Mouse (Mus musculus) intestine, embryonic 16.5 days (tissue): ENCODE results near the gene Klhl21. TPM values are rescaled to one million over a fixed set of nuclear protein-coding genes. Genes with fewer than 3 reads are reported as not detected.

Experiments used
- ATAC-seq: fragments of 200-750 bp; cut with Nextera tagmentation; 2 replicates; pipeline ENCODE4 v1.8.0; 2017; ENCODE audit warnings: moderate TSS enrichment, moderate library complexity
- H3K27ac ChIP-seq: fragments of 300-500 bp; sonication (generic); 2 replicates; pipeline ENCODE4 v1.5.1; 2014; ENCODE audit warnings: mild to moderate bottlenecking, low read length
- H3K27me3 ChIP-seq: fragments of 300-500 bp; sonication (generic); replicated peaks from 2 replicates; pipeline ENCODE4 v1.6.1; 2014; ENCODE audit warnings: low read length, control low read depth, mixed read lengths; ENCODE audit not compliant: control insufficient read depth, insufficient read depth
- H3K36me3 ChIP-seq: fragments of 300-500 bp; sonication (generic); 2 replicates; pipeline ENCODE4 v1.6.1; 2014; ENCODE audit warnings: low read length, control low read depth; ENCODE audit not compliant: control insufficient read depth, insufficient read depth
- H3K4me1 ChIP-seq: fragments of 300-500 bp; sonication (generic); 2 replicates; pipeline ENCODE4 v1.6.1; 2014; ENCODE audit warnings: low read length, control low read depth, mixed read lengths; ENCODE audit not compliant: control insufficient read depth, insufficient read depth
- H3K4me2 ChIP-seq: fragments of 300-500 bp; sonication (generic); 2 replicates; pipeline ENCODE4 v1.6.1; 2014; ENCODE audit warnings: low read depth, low read length, control low read depth
- H3K4me3 ChIP-seq: fragments of 300-500 bp; sonication (generic); 2 replicates; pipeline ENCODE4 v1.5.1; 2014; ENCODE audit warnings: mild to moderate bottlenecking, low read length
- H3K9ac ChIP-seq: fragments of 300-500 bp; sonication (generic); 2 replicates; pipeline ENCODE4 v1.6.1; 2014; ENCODE audit warnings: low read depth, low read length
- H3K9me3 ChIP-seq: fragments of 300-500 bp; sonication (generic); 2 replicates; pipeline ENCODE4 v1.6.1; 2016; ENCODE audit warnings: low read length, control low read depth; ENCODE audit not compliant: control insufficient read depth
- WGBS: fragments of 180-500 bp; shearing (Covaris S2); extraction: QIAGEN DNeasy Blood & Tissue Kit; methylation state at CpG from one replicate; pipeline ENCODE4 v1.1.7; 2014; 5-methylcytosine and 5-hydroxymethylcytosine counted together
- polyA plus RNA-seq: library from polyadenylated mRNA; unstranded; fragments of >200 nt; fragmentation: Nextera tagmentation; extraction: Ambion mirVana; gene quantifications from 2 replicates; pipeline ENCODE4 v1.2.1, GENCODE M21; 2015

Gene Klhl21
- 7.4 and 8.3 TPM in 2 replicates for polyA plus RNA-seq

DNA sequence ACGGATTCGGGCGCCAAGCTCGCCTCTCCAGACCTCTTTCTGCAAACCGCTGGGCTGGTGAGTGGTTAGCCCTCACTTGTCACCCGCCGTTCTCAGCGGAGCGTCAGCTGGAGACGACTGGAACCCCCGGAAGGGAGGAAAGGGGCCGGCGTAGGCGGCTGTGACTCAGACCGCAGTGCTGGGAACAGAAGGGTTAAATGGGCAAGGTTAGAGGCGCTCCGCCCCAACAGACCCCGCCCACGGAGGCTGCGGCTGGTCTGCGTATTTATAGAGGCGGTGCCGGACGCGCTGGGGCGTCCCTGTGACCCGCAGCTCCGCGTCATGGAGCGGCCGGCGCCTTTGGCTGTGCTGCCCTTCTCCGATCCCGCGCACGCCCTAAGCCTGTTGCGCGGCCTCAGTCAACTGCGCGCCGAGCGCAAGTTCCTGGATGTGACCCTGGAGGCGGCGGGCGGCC, at the start of gene Klhl21:
Klhl21 (plus strand) TSS at position 182 of the 454 bp plus-strand sequence.
- H3K4me2 ChIP-seq: peak within 1 kb of the TSS; percentile 99
- peak within 1 kb of the TSS; percentile 90 for H3K4me3 ChIP-seq
- no peaks in the 10 kb centered on the region for H3K36me3 ChIP-seq
- H3K27ac ChIP-seq: peak within 1 kb of the TSS; percentile 88
- under 1% methylated on average over 45 of the region's 45 CpGs for WGBS
- ATAC-seq: peak; percentile 90
- no peaks in the 10 kb centered on the region for H3K9me3 ChIP-seq
- peak within 1 kb of the TSS; percentile 76 for H3K9ac ChIP-seq
- peaks cover 46% of the 10 kb centered on the region for H3K4me1 ChIP-seq
- no peaks in the 10 kb centered on the region for H3K27me3 ChIP-seq

DNA sequence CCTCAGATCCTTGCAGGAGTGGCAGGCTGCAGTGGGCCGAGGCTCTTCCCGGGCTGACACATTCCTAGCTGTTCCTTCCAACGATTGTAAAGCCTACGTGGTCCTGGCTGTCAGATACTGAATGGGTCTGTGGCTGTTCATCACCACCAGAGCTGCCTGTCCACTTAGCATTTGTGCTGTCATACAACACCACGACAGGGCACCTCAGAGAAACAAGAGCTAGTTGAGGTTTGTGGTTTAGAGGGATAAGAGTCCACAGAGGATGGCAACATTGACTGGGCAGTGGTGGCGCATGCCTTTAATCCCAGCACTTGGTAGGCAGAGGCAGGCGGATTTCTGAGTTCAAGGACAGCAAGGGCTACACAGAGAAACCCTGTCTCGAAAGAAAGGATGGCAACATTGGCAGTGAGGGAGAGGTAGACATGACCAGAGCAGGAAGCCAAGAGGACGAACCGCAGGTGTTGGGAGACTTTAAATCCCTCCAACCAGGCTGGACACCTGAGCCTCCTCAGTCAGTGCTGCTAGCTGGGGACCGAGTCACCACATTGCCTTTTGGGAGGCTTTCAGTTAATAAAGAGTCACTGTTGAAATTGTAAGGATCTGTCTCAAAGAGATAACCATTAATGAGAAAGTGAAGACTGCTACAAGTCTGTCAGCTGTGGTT, 48.6 kb upstream of the Klhl21 start:
- no peak overlapping the region for H3K9ac ChIP-seq
- no peaks in the 10 kb centered on the region for H3K9me3 ChIP-seq
- no peak overlapping the region; the same call in 1 of the 2 replicates for H3K27ac ChIP-seq
- peaks cover 33% of the 10 kb centered on the region for H3K36me3 ChIP-seq
- peak; percentile 14; the same call in 1 of the 2 replicates for ATAC-seq
- no peaks in the 10 kb centered on the region for H3K4me1 ChIP-seq
- no peak overlapping the region for H3K4me2 ChIP-seq
- no peak overlapping the region for H3K4me3 ChIP-seq
- 87% methylated on average over 11 of the region's 11 CpGs for WGBS
- no peaks in the 10 kb centered on the region for H3K27me3 ChIP-seq

DNA sequence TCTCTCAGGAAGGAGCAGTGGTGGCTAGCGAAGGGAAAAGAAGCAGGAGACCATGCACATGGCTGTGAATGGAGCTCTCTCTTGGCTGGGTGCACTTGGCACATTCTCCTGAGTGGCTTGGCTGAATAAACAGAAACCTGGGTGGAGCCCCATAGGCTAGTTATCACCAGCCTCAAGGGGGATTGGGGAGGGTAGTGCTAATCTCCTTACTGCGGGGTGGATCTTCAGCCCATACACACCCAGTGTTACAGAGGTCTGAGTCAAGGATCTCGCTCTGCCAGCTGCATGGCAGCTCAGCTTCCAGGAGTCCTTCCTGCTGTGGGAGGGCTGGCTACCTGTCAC, 48.1 kb upstream of the Klhl21 start:
- Histone ChIP-seq H3K4me1 (no peaks in the 10 kb centered on the region), H3K27me3 (no peaks in the 10 kb centered on the region), H3K4me3 (no peak overlapping the region), H3K36me3 (peaks cover 34% of the 10 kb centered on the region), H3K4me2 (no peak overlapping the region), H3K9me3 (no peaks in the 10 kb centered on the region), H3K27ac (no peak overlapping the region; the same call in 1 of the 2 replicates), H3K9ac (no peak overlapping the region)
- WGBS: 65% methylated on average over 3 of the region's 3 CpGs
- ATAC-seq: peak; percentile 94

DNA sequence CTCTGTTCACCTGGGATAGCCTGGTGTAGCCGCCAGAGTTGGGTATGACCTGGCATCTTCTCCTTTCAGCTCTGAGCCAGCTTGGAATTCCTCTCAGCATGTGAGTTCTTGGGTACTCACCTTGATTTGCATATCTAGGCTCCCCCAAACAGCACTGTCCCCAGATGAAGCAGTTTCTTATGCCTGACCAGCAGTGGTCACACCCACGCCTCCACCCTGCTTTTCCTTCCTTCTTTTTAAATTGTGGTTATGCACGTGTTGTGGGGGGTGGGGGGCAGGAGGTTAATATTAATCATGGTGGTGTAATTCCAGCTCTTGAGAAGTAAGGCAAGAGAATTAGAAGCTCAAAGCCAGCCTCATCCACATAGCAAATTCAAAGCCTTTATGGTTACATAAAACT, 45.8 kb upstream of the Klhl21 start:
- Histone ChIP-seq H3K27me3 (no peaks in the 10 kb centered on the region), H3K4me2 (no peak overlapping the region), H3K27ac (no peak overlapping the region), H3K4me3 (no peak overlapping the region), H3K9ac (no peak overlapping the region), H3K36me3 (peaks cover 29% of the 10 kb centered on the region), H3K9me3 (no peaks in the 10 kb centered on the region), H3K4me1 (no peaks in the 10 kb centered on the region)
- ATAC-seq: no peak
- 86% methylated on average over 3 of the region's 3 CpGs for WGBS

DNA sequence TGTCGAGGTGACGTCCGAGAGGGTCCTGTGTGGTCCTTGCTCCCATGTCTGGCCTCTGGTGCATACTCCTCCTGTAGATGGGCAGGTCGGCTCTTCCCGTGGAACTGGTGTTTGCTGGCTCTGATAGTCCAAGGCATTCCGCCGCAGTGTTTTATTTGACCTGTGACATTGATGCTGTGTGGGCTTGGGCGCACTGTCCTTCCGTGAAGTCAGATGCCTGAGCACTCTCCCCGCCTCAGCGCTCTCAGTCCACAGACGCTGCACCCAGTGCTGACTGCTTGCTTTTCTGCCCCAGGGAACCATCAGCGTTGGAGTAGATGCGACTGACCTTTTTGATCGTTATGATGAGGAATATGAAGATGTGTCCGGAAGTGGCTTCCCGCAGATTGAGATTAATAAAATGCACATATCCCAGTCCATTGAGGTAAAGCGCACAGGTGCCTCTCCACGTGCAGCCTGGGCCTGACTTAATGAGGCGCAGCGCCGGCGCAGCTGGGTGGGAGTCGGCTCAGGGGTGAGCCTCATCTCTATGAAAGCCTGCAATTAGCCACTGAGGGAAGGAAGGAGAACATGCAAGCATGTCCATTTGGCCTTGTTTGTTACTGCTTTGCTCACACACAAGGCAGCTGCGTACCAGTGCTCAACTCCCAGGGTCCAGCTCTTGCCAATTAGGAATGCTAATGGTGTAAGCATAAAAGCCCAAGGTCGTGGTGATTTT, 40.2 kb upstream of the Klhl21 start:
- no peaks in the 10 kb centered on the region for H3K27me3 ChIP-seq
- no peak overlapping the region for H3K4me2 ChIP-seq
- no peak for ATAC-seq
- H3K9ac ChIP-seq: no peak overlapping the region
- peaks cover 13% of the 10 kb centered on the region for H3K36me3 ChIP-seq
- WGBS: 91% methylated on average over 26 of the region's 26 CpGs
- no peak overlapping the region for H3K4me3 ChIP-seq
- H3K9me3 ChIP-seq: no peaks in the 10 kb centered on the region
- H3K4me1 ChIP-seq: no peaks in the 10 kb centered on the region
- no peak overlapping the region for H3K27ac ChIP-seq

DNA sequence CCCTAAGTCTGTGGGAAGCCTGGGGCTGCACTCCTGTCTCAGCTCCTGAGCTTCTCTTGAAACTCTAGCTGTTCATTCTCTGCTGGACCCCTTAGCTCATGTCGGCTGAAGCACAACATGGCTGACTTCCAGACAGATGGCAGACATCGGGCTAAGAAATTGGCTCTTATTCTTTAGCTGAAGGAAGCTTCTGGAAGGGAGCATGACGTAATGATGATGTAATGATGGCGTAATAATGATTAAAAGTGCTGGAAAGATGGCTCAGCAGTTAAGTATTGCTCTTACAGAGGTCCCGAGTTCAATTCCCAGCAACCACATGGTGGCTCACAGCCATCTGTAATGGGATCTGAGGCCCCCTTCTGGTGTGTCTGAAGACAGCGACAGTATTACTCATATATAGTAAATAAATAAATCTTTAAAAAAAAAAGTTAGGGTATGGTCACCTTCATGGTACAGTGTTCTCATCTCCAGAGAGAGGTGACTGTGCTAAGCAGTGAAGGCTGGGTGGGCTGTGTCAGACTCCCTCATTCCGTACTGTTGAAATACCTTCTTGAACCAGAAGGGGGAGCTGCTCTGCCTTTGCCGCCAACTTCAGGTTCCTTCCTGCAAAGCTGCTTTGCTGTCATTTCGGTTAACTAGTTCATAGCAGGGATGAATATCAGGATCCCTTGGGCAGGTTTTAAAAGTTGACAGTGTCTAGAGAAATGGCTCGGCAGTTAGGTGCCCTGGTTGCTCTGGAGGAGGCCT, 36.2 kb upstream of the Klhl21 start:
- Histone ChIP-seq H3K9me3 (no peaks in the 10 kb centered on the region; the same call in 1 of the 2 replicates), H3K4me2 (no peak overlapping the region), H3K4me1 (no peaks in the 10 kb centered on the region), H3K36me3 (peaks cover 26% of the 10 kb centered on the region), H3K27ac (no peak overlapping the region), H3K9ac (no peak overlapping the region), H3K4me3 (no peak overlapping the region), H3K27me3 (no peaks in the 10 kb centered on the region)
- WGBS: 70% methylated on average over 10 of the region's 10 CpGs
- ATAC-seq: no peak

DNA sequence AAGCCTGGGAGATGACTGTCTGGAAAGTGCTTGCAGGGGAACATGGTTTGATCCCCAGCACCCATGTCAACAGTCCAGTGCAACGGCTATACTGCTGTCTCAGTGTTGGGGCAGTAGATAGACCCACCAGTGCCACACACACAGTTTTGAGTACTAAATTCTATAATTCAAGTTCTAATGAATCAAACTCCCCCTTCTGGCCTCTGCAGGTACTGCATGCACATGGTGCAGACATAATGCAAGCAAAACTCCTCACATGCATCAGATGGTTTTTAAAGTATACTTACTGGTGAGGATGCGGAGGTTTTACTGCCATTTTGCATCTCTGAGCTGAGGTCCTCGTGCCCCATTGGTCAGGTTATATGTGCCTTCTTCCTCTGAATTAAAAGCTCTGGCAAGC, 33.2 kb upstream of the Klhl21 start:
- Histone ChIP-seq H3K27me3 (no peaks in the 10 kb centered on the region), H3K9ac (no peak overlapping the region), H3K36me3 (peaks cover 32% of the 10 kb centered on the region), H3K4me2 (no peak overlapping the region), H3K4me3 (no peak overlapping the region), H3K27ac (no peak overlapping the region), H3K4me1 (no peaks in the 10 kb centered on the region), H3K9me3 (no peaks in the 10 kb centered on the region; the same call in 1 of the 2 replicates)
- WGBS: 93% methylated on average over 3 of the region's 3 CpGs
- ATAC-seq: no peak

DNA sequence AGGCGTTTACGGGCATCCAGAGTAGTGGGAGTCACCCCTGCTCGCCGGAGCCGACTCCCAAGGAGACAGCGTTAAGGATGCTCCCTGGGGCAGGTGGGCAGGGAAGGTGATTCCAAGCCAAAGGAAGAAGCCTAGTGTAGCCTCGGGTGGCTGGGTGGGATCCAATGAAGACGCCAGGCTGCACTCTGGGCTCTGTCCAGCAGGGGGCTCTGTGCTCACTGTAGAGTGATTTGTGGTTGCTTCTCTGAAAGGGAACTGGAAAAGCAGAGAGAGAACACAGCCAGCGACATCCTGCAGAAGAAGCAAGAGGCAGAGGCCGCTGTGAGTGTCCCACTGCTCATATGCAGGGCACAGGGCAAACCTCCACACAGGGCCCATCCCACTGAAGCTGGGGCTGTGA, 30.9 kb upstream of the Klhl21 start:
- no peak overlapping the region for H3K4me3 ChIP-seq
- no peaks in the 10 kb centered on the region; the same call in 1 of the 2 replicates for H3K9me3 ChIP-seq
- no peak overlapping the region for H3K27ac ChIP-seq
- no peaks in the 10 kb centered on the region for H3K4me1 ChIP-seq
- H3K27me3 ChIP-seq: no peaks in the 10 kb centered on the region
- peaks cover 37% of the 10 kb centered on the region for H3K36me3 ChIP-seq
- no peak overlapping the region for H3K9ac ChIP-seq
- no peak overlapping the region for H3K4me2 ChIP-seq
- ATAC-seq: no peak
- 36% methylated on average over 10 of the region's 10 CpGs for WGBS

DNA sequence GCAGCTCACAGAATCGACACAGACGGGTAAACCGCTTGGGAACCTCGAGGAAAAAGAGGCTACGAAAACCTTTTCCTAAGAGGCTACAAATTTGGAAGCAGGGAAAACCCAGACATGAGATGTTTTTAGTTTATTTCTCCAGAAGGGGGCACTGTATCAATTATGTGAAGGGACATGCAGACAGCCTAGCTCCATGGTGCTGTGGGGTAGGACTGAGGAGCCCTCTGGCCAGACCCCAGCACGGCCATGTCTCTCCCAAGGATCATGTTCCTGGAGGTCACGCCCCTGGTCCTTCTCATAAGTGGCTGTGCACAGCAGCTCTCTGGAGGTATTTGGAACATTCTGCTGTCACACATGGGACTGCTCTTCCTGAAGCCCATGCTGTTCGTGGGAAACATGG, 27.9 kb upstream of the Klhl21 start:
- 76% methylated on average over 8 of the region's 8 CpGs for WGBS
- no peak for ATAC-seq
- Histone ChIP-seq H3K9me3 (no peaks in the 10 kb centered on the region), H3K4me2 (no peak overlapping the region), H3K9ac (no peak overlapping the region), H3K36me3 (peaks cover 20% of the 10 kb centered on the region), H3K27ac (no peak overlapping the region), H3K4me3 (no peak overlapping the region), H3K4me1 (no peaks in the 10 kb centered on the region), H3K27me3 (no peaks in the 10 kb centered on the region)
